Mouse (Mus musculus): ENCODE data around the gene Haus3.
A peak's percentile ranks its signal among the peaks of the same experiment; 100 is the strongest.

Gene Haus3

GRCm38 (mm10) chr5:34168950-34169891, at the start of gene Haus3, which contains the start of gene Poln:
Gene Haus3 (minus strand): TSS chr5:34169527.
Gene Poln (minus strand): TSS chr5:34169448.
- DNase-seq (ENCODE audit: low read depth): peak; percentile 99

DNA sequence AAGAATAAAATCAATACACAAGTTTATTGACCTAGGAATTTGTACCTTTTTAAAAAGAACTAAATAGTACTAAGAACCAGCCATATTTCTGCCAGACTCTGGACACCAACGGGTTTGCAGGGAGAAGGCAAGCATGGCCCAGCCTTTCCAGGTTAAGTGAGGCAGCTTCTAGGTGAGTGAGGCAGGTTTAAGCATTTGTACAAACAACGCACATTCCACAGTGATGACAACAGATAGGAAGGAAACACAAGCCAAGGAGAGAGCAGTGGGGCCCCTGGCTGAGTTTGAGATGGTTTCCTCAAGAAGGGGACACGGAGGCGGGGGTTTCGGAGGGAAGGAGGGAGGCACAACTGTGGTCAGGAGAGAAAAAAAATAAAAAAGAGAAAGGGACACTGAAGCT, 49.3 kb upstream of the Haus3 start:
- DNase-seq (ENCODE audit: low read depth): no peak

DNA sequence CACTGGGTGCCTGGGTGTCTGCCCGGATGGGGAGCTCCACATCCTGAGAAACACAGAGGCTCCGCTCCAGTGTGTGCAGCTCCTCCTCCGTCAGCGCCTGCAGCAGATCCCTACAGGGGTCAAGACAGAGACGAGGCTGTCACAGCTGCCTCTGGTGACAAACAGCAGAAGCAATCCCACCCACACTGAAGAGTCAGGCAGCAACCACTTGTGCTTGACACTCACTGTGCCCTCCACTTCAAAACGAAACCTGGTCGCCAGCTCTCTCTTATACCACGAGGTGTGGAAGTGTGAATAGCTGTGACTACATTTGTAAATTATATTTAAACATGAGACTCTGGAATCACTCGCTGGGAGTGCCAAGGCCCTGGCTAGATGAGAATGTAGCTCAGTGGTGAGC, 48.4 kb upstream of the Haus3 start:
- no peak for DNase-seq (ENCODE audit: low read depth)

DNA sequence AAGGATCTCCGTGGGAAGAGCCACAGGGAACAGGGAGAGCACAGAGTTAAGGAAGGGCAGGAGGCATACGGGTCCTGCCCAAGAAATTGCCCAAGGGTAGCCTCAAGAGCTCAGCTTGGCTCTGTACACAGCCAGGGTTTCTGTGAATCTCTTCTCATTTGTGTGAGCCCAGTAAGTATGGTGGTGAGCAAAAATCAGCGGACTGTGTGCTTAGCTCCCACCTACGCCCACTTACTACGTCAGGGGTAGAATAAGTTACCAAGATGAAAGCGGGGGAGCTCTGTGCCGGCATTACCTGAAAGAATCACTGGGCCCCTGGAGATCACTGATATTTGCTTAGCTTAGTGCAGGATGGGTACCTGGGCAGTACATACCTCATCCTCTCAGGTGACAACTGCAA, 46.7 kb upstream of the Haus3 start:
- DNase-seq (ENCODE audit: low read depth): no peak

DNA sequence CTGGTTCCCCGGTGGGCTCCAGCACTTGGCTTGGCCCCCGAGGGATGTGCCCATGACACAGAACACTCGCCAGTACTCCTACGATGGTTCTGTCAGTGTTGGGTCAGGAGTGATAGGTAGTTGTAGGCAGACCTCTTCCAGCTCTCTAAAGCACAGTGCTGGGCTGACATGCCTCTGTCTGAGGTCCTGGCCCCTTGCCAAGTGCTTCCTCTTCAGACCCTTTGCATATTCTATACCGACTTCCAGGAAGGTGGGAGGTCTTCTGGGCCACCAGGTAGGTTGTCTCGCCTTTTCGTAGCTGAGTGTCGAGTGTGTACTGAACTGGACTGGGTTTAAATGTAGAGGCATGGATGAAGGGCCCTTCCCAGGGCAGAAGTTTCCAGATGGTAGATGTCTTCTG, 44.3 kb upstream of the Haus3 start:
- DNase-seq (ENCODE audit: low read depth): no peak

DNA sequence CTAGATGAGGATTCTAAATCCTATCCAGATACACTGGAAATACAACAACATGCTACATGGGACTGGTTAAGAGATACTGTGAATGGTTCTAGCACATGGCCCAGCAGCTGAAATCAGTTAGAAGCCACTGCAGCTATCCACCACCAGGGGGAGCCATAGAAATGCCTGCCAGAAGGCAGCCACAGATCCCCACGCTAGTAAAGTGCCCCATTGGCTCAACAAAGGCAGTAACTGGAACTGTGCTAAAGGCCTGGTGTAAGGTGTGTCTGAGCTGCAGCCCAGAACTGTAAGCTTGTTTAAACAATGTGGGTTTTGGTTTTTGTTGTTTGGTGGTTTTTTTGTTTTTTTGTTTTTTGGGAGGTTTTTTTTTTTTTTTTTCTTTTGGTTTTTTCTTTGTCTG, 41.0 kb upstream of the Haus3 start:
- peak; percentile 91 for DNase-seq (ENCODE audit: low read depth)

- DNase-seq (ENCODE audit: low read depth): no peak
These were observed 38.2 kb upstream of the Haus3 start for GRCm38 (mm10) chr5:34207503-34207902.

GRCm38 (mm10) chr5:34205788-34206187, 36.5 kb upstream of the Haus3 start:
- no peak for DNase-seq (ENCODE audit: low read depth)

DNA sequence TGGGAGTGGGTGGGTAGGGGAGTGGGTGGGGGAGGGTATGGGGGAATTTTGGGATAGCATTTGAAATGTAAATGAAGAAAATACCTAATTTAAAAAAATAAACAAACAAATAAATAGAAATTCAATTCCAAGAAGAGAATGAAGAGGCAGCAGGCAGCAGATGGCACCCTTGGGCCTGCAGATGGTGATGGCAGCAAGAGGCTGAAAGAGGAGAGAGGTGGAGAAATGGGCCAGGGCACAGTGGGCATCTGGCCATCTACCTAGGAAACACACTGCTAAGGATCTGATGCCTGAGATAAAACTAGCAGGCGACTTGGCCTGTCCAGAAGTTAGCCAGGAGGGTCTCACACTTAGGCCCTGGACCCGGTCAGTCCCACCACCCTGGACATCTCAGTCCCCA, 35.6 kb upstream of the Haus3 start:
- no peak for DNase-seq (ENCODE audit: low read depth)

GRCm38 (mm10) chr5:34202006-34202405, 32.7 kb upstream of the Haus3 start:
- no peak for DNase-seq (ENCODE audit: low read depth)

DNA sequence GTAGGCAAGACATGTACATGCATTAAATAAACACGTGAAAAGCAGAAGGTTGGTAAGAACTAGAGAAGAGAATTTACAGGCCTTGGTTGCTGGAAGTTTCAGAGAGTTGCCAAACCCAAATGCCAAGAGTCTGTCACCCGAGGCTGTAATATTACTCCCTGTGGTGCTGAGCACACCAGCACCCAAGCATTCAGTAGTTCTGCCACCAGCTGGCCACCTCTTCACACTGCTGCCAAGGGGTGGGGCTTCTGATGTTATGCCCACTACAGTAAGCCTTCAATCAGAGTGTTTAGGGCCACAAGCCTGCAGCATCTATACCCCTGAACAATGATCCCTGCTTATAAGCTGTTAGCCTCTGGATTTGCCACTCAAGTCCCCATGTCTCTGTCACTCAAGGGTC, 32.1 kb upstream of the Haus3 start:
- peak; percentile 59 for DNase-seq (ENCODE audit: low read depth)

- peak; percentile 60 for DNase-seq (ENCODE audit: low read depth)
These were observed 29.3 kb upstream of the Haus3 start for GRCm38 (mm10) chr5:34198615-34199014.

- DNase-seq (ENCODE audit: low read depth): peak; percentile 41
These were observed 27.9 kb upstream of the Haus3 start for GRCm38 (mm10) chr5:34197243-34197642.

DNA sequence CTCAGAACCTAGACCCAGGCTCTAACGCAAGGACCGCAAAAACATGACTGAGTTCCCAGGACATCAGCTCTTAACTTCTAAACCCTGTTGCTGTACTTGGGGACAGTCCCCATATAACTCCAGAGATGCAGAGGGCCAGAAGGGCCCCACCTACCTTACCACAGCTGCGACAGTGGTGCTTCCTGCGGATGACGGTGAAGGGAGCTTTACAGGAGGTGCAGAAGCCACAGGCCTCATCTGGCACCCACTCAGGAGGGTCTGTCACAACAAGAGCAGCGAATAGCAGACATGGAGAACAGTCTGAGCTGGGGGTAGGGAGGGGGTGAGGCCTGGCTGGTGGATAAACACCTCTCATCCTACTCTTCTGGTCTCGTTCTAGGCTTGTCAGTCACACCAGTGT, 27.1 kb upstream of the Haus3 start:
- DNase-seq (ENCODE audit: low read depth): peak; percentile 96

GRCm38 (mm10) chr5:34195786-34196185, 26.5 kb upstream of the Haus3 start:
- DNase-seq (ENCODE audit: low read depth): no peak

DNA sequence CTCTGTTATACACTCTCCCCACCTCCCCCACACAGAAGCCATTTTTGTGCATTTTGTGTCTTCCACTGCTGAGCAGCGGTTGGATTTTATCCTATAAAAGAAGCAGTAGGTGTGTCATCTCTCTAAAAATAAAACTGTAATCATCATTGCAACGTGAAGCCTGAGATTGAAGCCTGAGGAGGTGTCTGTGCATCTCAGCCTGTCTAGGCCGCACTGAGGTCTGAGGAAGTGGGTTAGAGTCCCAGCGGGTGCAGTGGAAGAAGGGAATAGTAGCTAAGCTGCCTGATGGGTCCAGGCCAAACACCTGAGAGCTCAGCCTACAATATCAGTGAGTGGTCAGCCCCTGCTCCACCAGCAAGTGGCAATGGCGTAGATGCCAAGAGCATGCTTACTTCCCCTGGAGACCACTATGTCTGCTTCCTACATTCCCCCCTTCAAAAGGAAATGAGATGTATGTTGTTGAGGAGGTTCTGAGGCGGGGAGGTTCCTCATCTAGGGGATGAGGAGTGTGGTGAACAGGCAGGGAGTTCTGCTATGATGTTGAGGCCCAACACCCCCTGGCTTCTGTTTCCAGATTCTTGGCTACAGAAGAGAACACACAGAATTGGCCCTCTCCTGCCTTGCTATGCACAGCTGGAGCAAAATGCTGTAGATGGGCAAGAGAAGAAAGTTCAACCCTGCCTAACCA, 25.8 kb upstream of the Haus3 start:
- DNase-seq (ENCODE audit: low read depth): peak; percentile 44

DNA sequence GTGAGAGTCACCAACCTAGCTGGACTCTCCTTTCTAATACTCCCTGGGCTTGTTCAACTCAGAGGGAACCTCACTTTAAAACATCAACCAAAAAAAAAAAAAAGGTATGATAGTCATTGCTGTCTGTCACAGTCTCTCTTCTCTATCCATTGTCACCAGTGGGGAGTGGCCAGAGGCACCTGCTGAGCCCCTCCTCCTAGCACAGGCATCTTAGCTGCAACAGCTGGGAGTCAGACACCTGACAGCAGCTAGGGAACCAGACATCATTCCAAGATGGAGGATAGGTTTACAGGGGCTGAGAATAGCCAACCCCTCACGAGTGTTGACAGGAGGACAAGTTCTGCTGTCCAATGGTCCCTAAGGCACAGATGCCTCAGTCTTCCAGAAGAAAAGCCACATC, 25.1 kb upstream of the Haus3 start:
- DNase-seq (ENCODE audit: low read depth): no peak

DNA sequence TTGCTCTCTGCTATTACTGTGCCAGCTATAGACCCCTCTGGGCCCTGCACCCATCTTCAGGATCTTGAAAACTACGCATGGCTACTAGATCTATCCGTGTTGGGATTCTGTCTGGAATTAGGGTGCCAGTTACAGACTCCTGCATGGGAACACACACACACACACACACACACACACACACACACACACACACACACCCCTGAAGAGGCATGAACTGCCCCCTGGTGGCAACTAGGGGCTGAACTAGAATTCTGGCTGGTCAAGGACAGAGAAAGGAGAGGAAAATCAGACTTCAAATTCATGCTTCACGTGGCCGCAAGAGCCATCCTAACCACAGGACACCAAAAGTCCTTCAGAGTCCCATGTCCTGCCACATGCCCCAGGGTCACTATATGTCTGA, 22.5 kb upstream of the Haus3 start:
- peak; percentile 51 for DNase-seq (ENCODE audit: low read depth)

GRCm38 (mm10) chr5:34191021-34191420, 21.7 kb upstream of the Haus3 start:
- DNase-seq (ENCODE audit: low read depth): peak; percentile 13

DNA sequence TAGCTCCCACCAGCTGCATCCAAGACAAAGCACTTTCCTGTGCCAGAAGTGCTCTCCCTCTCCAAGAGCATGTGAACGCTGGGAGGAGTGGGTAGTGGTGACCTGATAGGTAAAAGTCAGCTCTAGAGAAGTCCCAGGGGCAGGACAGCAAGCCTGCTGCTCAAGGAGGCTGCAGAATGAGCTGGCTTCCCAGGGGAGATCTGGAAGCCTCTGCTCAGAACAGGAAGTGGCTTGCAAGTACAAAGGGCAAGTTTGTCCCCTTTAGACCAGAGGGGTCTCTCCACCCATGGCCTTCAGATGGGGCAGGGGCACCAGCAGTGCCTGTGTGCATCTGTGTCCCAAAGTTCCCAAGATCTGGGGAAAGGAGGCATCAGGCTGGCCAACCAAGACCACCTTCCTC, 20.2 kb upstream of the Haus3 start:
- peak; percentile 17 for DNase-seq (ENCODE audit: low read depth)

- no peak for DNase-seq (ENCODE audit: low read depth)
These were observed 19.5 kb upstream of the Haus3 start for GRCm38 (mm10) chr5:34188856-34189255.

DNA sequence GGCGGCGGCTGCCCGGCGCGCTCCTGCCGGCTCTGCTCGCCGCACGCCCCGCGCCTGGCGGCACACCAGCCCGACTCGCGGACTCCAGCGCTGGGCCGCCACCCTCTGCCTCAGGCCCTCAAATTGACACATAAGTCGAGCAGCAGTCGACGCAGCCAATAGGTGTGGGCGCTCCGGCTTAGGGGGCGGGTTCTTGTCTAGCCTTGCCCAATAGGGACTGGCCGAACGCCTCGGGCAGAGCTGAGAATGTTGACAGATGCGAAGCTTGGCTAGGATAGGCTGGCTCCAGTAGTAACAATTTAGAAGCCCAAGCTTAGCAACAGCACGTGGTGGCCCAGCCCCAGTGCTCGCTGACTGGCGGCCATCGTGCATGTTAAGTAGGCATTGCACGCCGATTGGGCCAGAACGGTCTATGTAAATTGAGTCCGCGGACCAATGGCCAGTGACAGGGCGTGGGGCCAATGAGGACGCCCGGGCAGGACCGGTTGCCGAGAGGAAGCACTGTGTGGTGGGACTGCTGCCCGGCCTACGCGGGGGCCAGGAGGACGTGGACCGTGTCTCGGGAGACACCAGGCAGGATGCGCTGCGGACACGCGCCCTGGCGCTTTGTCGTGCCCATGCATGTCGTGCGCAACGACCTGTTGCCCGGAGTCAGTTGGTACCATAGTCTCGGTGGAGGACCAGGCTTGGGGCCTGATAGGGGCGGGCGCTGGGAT, 18.4 kb upstream of the Haus3 start, which contains the start of gene Mxd4:
Gene Mxd4 (minus strand): TSS at position 120 of the 716 bp plus-strand sequence.
- peak; percentile 98 for DNase-seq (ENCODE audit: low read depth)
